Mouse (Mus musculus) cortical plate, adult 2 months (tissue): ENCODE measurements around the gene Amh. TPM values are rescaled to one million over a fixed set of nuclear protein-coding genes. Genes with fewer than 3 reads are reported as not detected.
A peak's percentile ranks its signal among the peaks of the same experiment; 100 is the strongest.

ENCODE experiments used
- H3K27ac ChIP-seq: fragments of 200-500 bp; 2 replicates; pipeline ENCODE4 v1.5.1; 2012; ENCODE audit warnings: low read length, control low read depth, inconsistent platforms; ENCODE audit not compliant: insufficient read depth
- H3K4me1 ChIP-seq: fragments of 200-500 bp; 2 replicates; pipeline ENCODE4 v1.6.1; 2011; ENCODE audit warnings: low read length; ENCODE audit not compliant: control insufficient read depth, insufficient read depth
- H3K4me3 ChIP-seq: fragments of 200-500 bp; 2 replicates; pipeline ENCODE4 v1.5.1; 2011; ENCODE audit warnings: mild to moderate bottlenecking, low read length, control low read depth; ENCODE audit not compliant: insufficient read depth
- CTCF ChIP-seq: fragments of 200-500 bp; IDR thresholded peaks from 2 replicates; pipeline ENCODE4 v1.5.1; 2011; ENCODE audit warnings: mild to moderate bottlenecking, control low read depth, low read length; ENCODE audit not compliant: insufficient read depth; ENCODE audit errors: extremely low read depth
- POLR2A ChIP-seq: fragments of 200-500 bp; IDR thresholded peaks from 2 replicates; pipeline ENCODE4 v1.6.1; 2011; ENCODE audit warnings: mild to moderate bottlenecking, low read length, control low read depth; ENCODE audit not compliant: insufficient read depth; ENCODE audit errors: extremely low read depth
- polyA plus RNA-seq: library from polyadenylated mRNA; depleted of rRNA; stranded (reverse); fragments of >200 nt; gene quantifications from 2 replicates; pipeline ENCODE4 v1.2.3, GENCODE M21; 2012

Amh gene
- polyA plus RNA-seq, 1 experiment, result 2.3 TPM

GRCm38 (mm10) chr10:80836949-80837379, 31.9 kb downstream of the Amh start:
- TF ChIP-seq CTCF, result no peak
- TF ChIP-seq POLR2A, result no peak
- Histone ChIP-seq H3K27ac (no peak overlapping the region), H3K4me1 (no peaks in the 10 kb centered on the region), H3K4me3 (no peak overlapping the region)

- H3K4me3 ChIP-seq, result no peak overlapping the region
- TF ChIP-seq CTCF (no peak), POLR2A (no peak)
- no peak overlapping the region for H3K27ac ChIP-seq
- H3K4me1 ChIP-seq, result no peaks in the 10 kb centered on the region
These were observed 32.8 kb downstream of the Amh start for GRCm38 (mm10) chr10:80837827-80838226.

GRCm38 (mm10) chr10:80838346-80838912, 33.4 kb downstream of the Amh start:
- no peak overlapping the region for H3K4me3 ChIP-seq
- no peaks in the 10 kb centered on the region for H3K4me1 ChIP-seq
- TF ChIP-seq CTCF, result no peak
- TF ChIP-seq POLR2A, result no peak
- no peak overlapping the region for H3K27ac ChIP-seq

GRCm38 (mm10) chr10:80839848-80840247, 34.8 kb downstream of the Amh start:
- TF ChIP-seq CTCF, result no peak
- TF ChIP-seq POLR2A, result no peak
- Histone ChIP-seq H3K4me1 (no peaks in the 10 kb centered on the region), H3K27ac (no peak overlapping the region), H3K4me3 (no peak overlapping the region)

- no peak overlapping the region for H3K27ac ChIP-seq
- no peak for TF ChIP-seq CTCF
- no peak for TF ChIP-seq POLR2A
These were observed 36.6 kb downstream of the Amh start for GRCm38 (mm10) chr10:80841685-80842084.

GRCm38 (mm10) chr10:80842334-80842733, 37.3 kb downstream of the Amh start:
- Histone ChIP-seq H3K27ac (no peak overlapping the region), H3K4me1 (no peaks in the 10 kb centered on the region), H3K4me3 (peak overlapping the region; percentile 61)
- TF ChIP-seq POLR2A (no peak), CTCF (no peak)

More at GRCm38 (mm10) chr10:80841685-80842084, 36.6 kb downstream of the Amh start:
- Histone ChIP-seq H3K4me1 (no peaks in the 10 kb centered on the region), H3K4me3 (peak overlapping the region; percentile 61; the same call in 1 of the 2 replicates)

- Histone ChIP-seq H3K27ac (peak overlapping the region; percentile 49; the same call in 1 of the 2 replicates), H3K4me1 (no peaks in the 10 kb centered on the region)
- TF ChIP-seq CTCF (no peak), POLR2A (no peak)
These were observed 38.3 kb downstream of the Amh start for GRCm38 (mm10) chr10:80843087-80843930.

GRCm38 (mm10) chr10:80843931-80844547, 39.0 kb downstream of the Amh start, which contains the start of gene Lingo3:
TSS of gene Lingo3 (minus strand) at chr10:80844039.
- Histone ChIP-seq H3K4me3 (peak within 1 kb of the TSS; percentile 61), H3K4me1 (no peaks in the 10 kb centered on the region), H3K27ac (peak within 1 kb of the TSS; percentile 49; the same call in 1 of the 2 replicates)
- TF ChIP-seq POLR2A, result no peak
- no peak for TF ChIP-seq CTCF

More at GRCm38 (mm10) chr10:80843087-80843930, 38.3 kb downstream of the Amh start:
- peak overlapping the region; percentile 61 for H3K4me3 ChIP-seq

- Histone ChIP-seq H3K4me3 (no peak overlapping the region), H3K27ac (no peak overlapping the region)
- no peak for TF ChIP-seq POLR2A
- TF ChIP-seq CTCF, result no peak
These were observed 40.1 kb downstream of the Amh start for GRCm38 (mm10) chr10:80845055-80845693.

More at GRCm38 (mm10) chr10:80845055-80845693, 40.1 kb downstream of the Amh start:
- H3K4me1 ChIP-seq, result no peaks in the 10 kb centered on the region
